Mouse (Mus musculus): ENCODE results near the gene Bahd1.

The Bahd1 gene

GRCm38 (mm10) chr2:118948818-118949217 is 48.6 kb downstream of the Bahd1 start:
- DNase-seq, result no peak

GRCm38 (mm10) chr2:118949699-118950098 is 49.5 kb downstream of the Bahd1 start:
- no peak for DNase-seq

GRCm38 (mm10) chr2:118956497-118956896 is 56.3 kb downstream of the Bahd1 start:
- no peak for DNase-seq

GRCm38 (mm10) chr2:118959644-118960043 is 59.5 kb downstream of the Bahd1 start:
- no peak for DNase-seq

- DNase-seq, result no peak
Observed at GRCm38 (mm10) chr2:118960413-118960812, 60.2 kb downstream of the Bahd1 start.

- DNase-seq, result no peak
Observed at GRCm38 (mm10) chr2:118961546-118961945, 61.4 kb downstream of the Bahd1 start.

GRCm38 (mm10) chr2:118963007-118963675 is 63.0 kb downstream of the Bahd1 start:
- DNase-seq, result no peak

GRCm38 (mm10) chr2:118963676-118964012 is 63.5 kb downstream of the Bahd1 start:
- no peak for DNase-seq

- no peak for DNase-seq
Observed at GRCm38 (mm10) chr2:118969585-118970147, 69.5 kb downstream of the Bahd1 start.

GRCm38 (mm10) chr2:118972048-118972447 is 71.9 kb downstream of the Bahd1 start:
- DNase-seq, result no peak

GRCm38 (mm10) chr2:118972687-118973376 is 72.7 kb downstream of the Bahd1 start:
- peak; percentile 98 for DNase-seq
